Mouse (Mus musculus): ENCODE measurements around the gene Snx32. TPM values are rescaled to one million over a fixed set of nuclear protein-coding genes. Genes with fewer than 3 reads are reported as not detected.
A peak's percentile ranks its signal among the peaks of the same experiment; 100 is the strongest.

Gene Snx32
- polyA plus RNA-seq, 1 experiment from 2014 or later: 30.0 TPM

- H3K27me3 ChIP-seq: no peaks in the 10 kb centered on the region
- POLR2A ChIA-PET: interaction anchor here (0.6 to 8.8 kb wide), 5 partner anchors 11 to 54 kb away, joined by 3 to 135 read pairs (median 3); partner anchors contain the start of gene Efemp2
- no peak for ATAC-seq
- in situ Hi-C loops (cut with MboI; ENCODE audit: low pct_unique_long_range_greater_than_20kb): loop anchor here (5.0 kb wide), 1 partner anchor 99 kb away; the partner anchor contains the start of gene Sart1
- DNase-seq (ENCODE audit: low read depth, low spot score): no peak
- CTCF ChIA-PET: interaction anchor here (0.9 to 12.3 kb wide), 3 partner anchors 12 to 83 kb away, joined by 3 to 143 read pairs (median 97); partner anchors contain the start of genes Ctsw, Efemp2 and Fibp
- TF ChIP-seq CTCF (IDR thresholded peaks at IDR 0.05): no peak
These were observed 24.5 kb downstream of the Snx32 start for GRCm38 (mm10) chr19:5485821-5486220.

DNA sequence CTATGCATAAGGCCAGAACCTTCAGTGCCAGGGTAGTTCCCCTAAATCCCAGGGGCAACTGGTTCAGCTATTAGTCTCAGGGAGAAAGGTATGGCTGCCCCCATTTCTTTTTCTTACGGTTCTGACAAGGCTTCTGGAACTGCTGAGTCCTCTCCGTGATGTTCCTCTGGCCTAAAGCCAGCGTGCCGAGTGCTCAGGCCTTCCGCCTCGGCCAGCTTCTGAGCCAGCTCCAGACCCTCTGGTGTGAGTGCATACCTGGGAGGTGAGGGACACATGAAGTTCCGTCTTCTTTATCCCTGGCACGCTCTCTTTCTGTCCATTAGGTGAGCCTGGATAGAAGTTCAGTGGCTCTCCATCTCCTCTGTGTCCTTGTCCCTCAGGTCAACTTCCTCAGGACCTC, 25.0 kb downstream of the Snx32 start:
- ChIA-PET CTCF (interaction anchor here (2.2 to 12.3 kb wide), 3 partner anchors 11 to 53 kb away, joined by 6 to 143 read pairs (median 97); partner anchors contain the start of genes Ctsw, Efemp2 and Fibp), POLR2A (interaction anchor here (0.6 to 8.8 kb wide), 6 partner anchors 11 to 275 kb away, joined by 3 to 135 read pairs (median 3); partner anchors contain the start of gene Efemp2)
- no peaks in the 10 kb centered on the region for H3K27me3 ChIP-seq
- in situ Hi-C loops (cut with MboI; ENCODE audit: low pct_unique_long_range_greater_than_20kb): loop anchor here (5.0 kb wide), 1 partner anchor 98 kb away; the partner anchor contains the start of gene Sart1
- no peak for TF ChIP-seq CTCF (IDR thresholded peaks at IDR 0.05)
- DNase-seq (ENCODE audit: low read depth, low spot score) (no peak), ATAC-seq (no peak)

DNA sequence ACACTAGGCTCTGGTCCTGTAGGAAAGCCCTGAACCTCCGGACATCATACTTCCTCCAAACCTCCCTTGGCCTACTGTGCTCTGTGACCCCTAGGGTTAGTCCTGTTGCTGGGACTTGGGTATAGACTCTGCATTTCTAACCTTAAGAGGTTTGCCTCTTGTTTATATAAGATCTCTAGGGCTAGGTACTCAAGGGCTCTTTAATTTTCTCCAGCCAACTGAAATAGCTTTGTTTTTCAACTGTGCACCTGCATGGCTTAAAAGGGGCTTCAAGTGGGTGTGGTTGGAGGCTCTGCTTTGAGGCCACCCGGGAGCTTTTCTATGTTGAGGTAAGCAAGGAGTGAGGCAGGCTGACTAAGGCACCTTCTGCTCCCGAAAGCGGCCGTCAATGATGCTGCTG, 25.8 kb downstream of the Snx32 start:
- CTCF ChIA-PET: interaction anchor here (2.2 to 12.3 kb wide), 3 partner anchors 10 to 52 kb away, joined by 6 to 143 read pairs (median 97); partner anchors contain the start of genes Ctsw, Efemp2 and Fibp
- ATAC-seq: no peak
- in situ Hi-C loops (cut with MboI; ENCODE audit: low pct_unique_long_range_greater_than_20kb): no loop called here
- POLR2A ChIA-PET: interaction anchor here (0.7 to 8.8 kb wide), 7 partner anchors 10 to 355 kb away, joined by 3 to 135 read pairs (median 3); partner anchors contain the start of gene Efemp2
- no peak for TF ChIP-seq CTCF (IDR thresholded peaks at IDR 0.05)
- DNase-seq (ENCODE audit: low read depth, low spot score): no peak
- H3K27me3 ChIP-seq: no peaks in the 10 kb centered on the region

- CTCF ChIA-PET: interaction anchor here (2.2 to 12.3 kb wide), 3 partner anchors 10 to 51 kb away, joined by 6 to 143 read pairs (median 97); partner anchors contain the start of genes Ctsw, Efemp2 and Fibp
- in situ Hi-C loops (cut with MboI; ENCODE audit: low pct_unique_long_range_greater_than_20kb): no loop called here
- no peak for TF ChIP-seq CTCF (IDR thresholded peaks at IDR 0.05)
These were observed 26.7 kb downstream of the Snx32 start for GRCm38 (mm10) chr19:5483386-5484359.

GRCm38 (mm10) chr19:5481398-5481797, 28.9 kb downstream of the Snx32 start:
- ChIA-PET POLR2A (interaction anchor here (1.0 to 2.0 kb wide), 2 partner anchors 14 to 20 kb away, joined by 3 to 4 read pairs; partner anchors contain the start of genes Ctsw and Fibp), CTCF (interaction anchor here (12.3 kb wide), 1 partner anchor 17 kb away, joined by 143 read pairs; the partner anchor contains the start of genes Ctsw and Fibp)
- no peak for TF ChIP-seq CTCF (IDR thresholded peaks at IDR 0.05)
- in situ Hi-C loops (cut with MboI; ENCODE audit: low pct_unique_long_range_greater_than_20kb): no loop called here
- ATAC-seq (no peak), DNase-seq (ENCODE audit: low read depth, low spot score) (no peak)
- no peaks in the 10 kb centered on the region for H3K27me3 ChIP-seq

More at GRCm38 (mm10) chr19:5483386-5484359, 26.7 kb downstream of the Snx32 start:
- ATAC-seq (no peak), DNase-seq (ENCODE audit: low read depth, low spot score) (no peak)
- H3K27me3 ChIP-seq: no peaks in the 10 kb centered on the region
- POLR2A ChIA-PET: interaction anchor here (0.6 to 8.8 kb wide), 5 partner anchors 9 to 48 kb away, joined by 3 to 135 read pairs (median 3); partner anchors contain the start of genes Efemp2 and Fibp

DNA sequence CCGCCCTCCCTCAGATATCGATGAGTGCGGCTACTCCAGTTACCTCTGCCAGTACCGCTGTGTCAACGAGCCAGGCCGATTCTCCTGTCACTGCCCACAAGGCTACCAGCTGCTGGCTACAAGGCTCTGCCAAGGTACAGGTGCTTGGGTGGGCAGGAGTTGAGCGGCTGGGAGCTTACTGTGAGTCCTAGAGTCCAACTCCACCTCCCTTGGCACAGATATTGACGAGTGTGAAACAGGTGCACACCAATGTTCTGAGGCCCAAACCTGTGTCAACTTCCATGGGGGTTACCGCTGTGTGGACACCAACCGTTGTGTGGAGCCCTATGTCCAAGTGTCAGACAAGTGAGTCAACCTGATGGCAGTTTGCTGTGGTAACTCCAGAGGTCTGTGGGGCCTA, 30.3 kb downstream of the Snx32 start:
- DNase-seq (ENCODE audit: low read depth, low spot score): no peak
- no peak for ATAC-seq
- CTCF ChIA-PET: interaction anchor here (12.3 kb wide), 1 partner anchor 16 kb away, joined by 143 read pairs; the partner anchor contains the start of genes Ctsw and Fibp
- POLR2A ChIA-PET: interaction anchor here (1.2 to 2.0 kb wide), 3 partner anchors 8 to 19 kb away, joined by 3 to 4 read pairs (median 3); partner anchors contain the start of genes Ctsw, Fibp and Mus81
- no peaks in the 10 kb centered on the region for H3K27me3 ChIP-seq
- in situ Hi-C loops (cut with MboI; ENCODE audit: low pct_unique_long_range_greater_than_20kb): no loop called here
- no peak for TF ChIP-seq CTCF (IDR thresholded peaks at IDR 0.05)

GRCm38 (mm10) chr19:5477668-5478300, 32.6 kb downstream of the Snx32 start:
- no peaks in the 10 kb centered on the region for H3K27me3 ChIP-seq
- in situ Hi-C loops (cut with MboI; ENCODE audit: low pct_unique_long_range_greater_than_20kb): no loop called here
- peak; percentile 12 for ATAC-seq
- no peak for TF ChIP-seq CTCF (IDR thresholded peaks at IDR 0.05)
- ChIA-PET CTCF (interaction anchor here (0.8 to 8.1 kb wide), 2 partner anchors 9 to 45 kb away, joined by 3 to 97 read pairs; partner anchors contain the start of genes Cfl1 and Mus81), POLR2A (interaction anchor here (1.2 to 8.9 kb wide), 3 partner anchors 10 to 21 kb away, joined by 4 to 135 read pairs (median 29); partner anchors contain the start of genes Cfl1, Fibp and Mus81)
- DNase-seq (ENCODE audit: low read depth, low spot score): no peak

GRCm38 (mm10) chr19:5477004-5477667, 33.2 kb downstream of the Snx32 start:
- no peak for TF ChIP-seq CTCF (IDR thresholded peaks at IDR 0.05)
- in situ Hi-C loops (cut with MboI; ENCODE audit: low pct_unique_long_range_greater_than_20kb): no loop called here
- no peak for ATAC-seq
- DNase-seq (ENCODE audit: low read depth, low spot score): no peak
- POLR2A ChIA-PET: interaction anchor here (0.7 to 8.9 kb wide), 4 partner anchors 10 to 20 kb away, joined by 3 to 135 read pairs (median 16); partner anchors contain the start of genes Cfl1, Fibp and Mus81
- no peaks in the 10 kb centered on the region for H3K27me3 ChIP-seq
- CTCF ChIA-PET: interaction anchor here (3.4 to 8.1 kb wide), 2 partner anchors 10 to 14 kb away, joined by 16 to 97 read pairs; partner anchors contain the start of genes Cfl1 and Mus81
